9 mouse cellular contexts compared by ENCODE assay signal in genomic region chrX:85879198-85879977, GRCm38 (mm10). TPM values are rescaled to one million over a fixed set of nuclear protein-coding genes. Genes with fewer than 3 reads are reported as not detected.
DNase-seq lines count a peak whose midpoint lies in the region; ATAC-seq and TF ChIP-seq lines count a peak whose summit lies in the region.
"Had no signal": no experiment of that assay in that cellular context is flagged by ENCODE, and none has a peak within 500 bp of the region (broad histone marks: within the 10 kb centered on the region; RNA-seq: fewer than 3 reads in every experiment).

No protein-coding gene starts in this region.

- no peak overlapping the region for H3K4me3 ChIP-seq in liver, embryonic 14.5 days (ENCODE audit: insufficient read depth in 1 of 2, low read depth in 2 of 2, low read length in 2 of 2)
- H3K4me3 ChIP-seq in small intestine, adult 2 months (ENCODE audit: low read depth, low read length), result no peak overlapping the region
- H3K4me3 ChIP-seq: midbrain, embryonic 12.5 days had no signal

- no peak for ATAC-seq in cerebellum, adult (ENCODE audit: insufficient number of reproducible peaks, low FRiP score, low TSS enrichment)
- ATAC-seq in liver, embryonic 14.5 days (ENCODE audit: insufficient read depth), result no peak

- no peaks in the 10 kb centered on the region for H3K36me3 ChIP-seq in liver, embryonic 14.5 days (replicated peaks; ENCODE audit: control insufficient read depth, insufficient read depth, low read depth)
- H3K36me3 ChIP-seq in small intestine, adult 2 months (ENCODE audit: control insufficient read depth, insufficient read depth, low read length), result no peaks in the 10 kb centered on the region
- H3K36me3 ChIP-seq: midbrain, embryonic 12.5 days had no signal

- no peak overlapping the region for H3K9ac ChIP-seq in liver, embryonic 14.5 days (replicated peaks)
- H3K9ac ChIP-seq: midbrain, embryonic 12.5 days had no signal

- peak; percentile 0 for DNase-seq in cerebellum, adult 11 months
- peak; percentile 1 for DNase-seq in ovary, postnatal 14 days (ENCODE audit: low spot score)
- no peak for DNase-seq in ovary, adult 18-20 months (ENCODE audit: low spot score)
- peak; percentile 3 to 40 for DNase-seq in cerebellum, postnatal 25 days
- peak; percentile 48 for DNase-seq in induced T-regulatory cell, adult 2 months (ENCODE audit: low read depth)
- DNase-seq in liver, embryonic 14.5 days (ENCODE audit: low read depth in 3 of 3, low spot score in 3 of 3), result no peak

- no peaks in the 10 kb centered on the region for H3K27me3 ChIP-seq in liver, embryonic 14.5 days (ENCODE audit: control insufficient read depth, insufficient read depth, low read length)
- H3K27me3 ChIP-seq in small intestine, adult 2 months (ENCODE audit: control insufficient read depth, insufficient read depth, low read length), result no peaks in the 10 kb centered on the region
- H3K27me3 ChIP-seq: midbrain, embryonic 12.5 days had no signal

- peak; percentile 38 for TF ChIP-seq CTCF in liver, embryonic 14.5 days (IDR thresholded peaks at IDR 0.05; ENCODE audit: low read depth)
- TF ChIP-seq CTCF in small intestine, adult 2 months (IDR thresholded peaks at IDR 0.05; ENCODE audit: extremely low read depth, insufficient read length, insufficient replicate concordance, low read depth, low read length), result no peak

- H3K27ac ChIP-seq in liver, embryonic 14.5 days, result no peak overlapping the region
- H3K27ac ChIP-seq in small intestine, adult 2 months (ENCODE audit: insufficient read depth, low read depth, low read length), result peak overlapping the region; percentile 33; the same call in 1 of the 2 replicates
- H3K27ac ChIP-seq: midbrain, embryonic 12.5 days had no signal

- H3K4me1 ChIP-seq in liver, embryonic 14.5 days (replicated peaks; ENCODE audit: control insufficient read depth in 2 of 2, insufficient read depth in 2 of 2, low read length in 1 of 2), result 0 out of 4 replicates have a peak, but pooled peaks cover 0 to 2% of the 10 kb centered on the region in 2 experiments
- H3K4me1 ChIP-seq in small intestine, adult 2 months (ENCODE audit: control insufficient read depth, insufficient read depth, insufficient read length, low read length), result peaks cover 2% of the 10 kb centered on the region; the same call in 1 of the 2 replicates
- H3K4me1 ChIP-seq: midbrain, embryonic 12.5 days had no signal

- no peaks in the 10 kb centered on the region for H3K9me3 ChIP-seq in liver, embryonic 14.5 days (ENCODE audit: control insufficient read depth, low read length)
- H3K9me3 ChIP-seq: midbrain, embryonic 12.5 days had no signal

- H3K4me2 ChIP-seq in liver, embryonic 14.5 days (ENCODE audit: low read depth), result no peak overlapping the region
- H3K4me2 ChIP-seq: midbrain, embryonic 12.5 days had no signal

- TF ChIP-seq POLR2A in small intestine, adult 2 months (IDR thresholded peaks at IDR 0.05; ENCODE audit: low read depth, low read length), result no peak

- no peak for TF ChIP-seq EP300 in liver, embryonic 14.5 days (IDR thresholded peaks at IDR 0.05; ENCODE audit: low read depth)

- WGBS in liver, embryonic 14.5 days (ENCODE audit: insufficient replicate concordance), result 44% methylated on average over 7 of the region's 7 CpGs
- 49% methylated on average over 7 of the region's 7 CpGs for WGBS in small intestine, adult 2 months

RNA-seq across cellular contexts. Expression of gene 5430427O19Rik, which starts 9.2 kb away (rescaled TPM):
- polyA plus RNA-seq in liver, embryonic 14.5 days (2012; rRNA removed), result 0.11 and 0.20 TPM in 2 replicates
- 0.27 and 0.53 TPM in 2 replicates for polyA plus RNA-seq in liver, embryonic 14.5 days (2014; fragmentation: Nextera tagmentation; extraction: Ambion mirVana)
- not detected in 2 replicates for polyA plus RNA-seq in small intestine, adult 2 months (2012; rRNA removed)
- polyA plus RNA-seq: midbrain, embryonic 12.5 days had no signal

Comparison
In these comparisons a context has a peak if more than half of its experiments do, and no peak if none do; other contexts are left out.
1. DNase-seq: peak in cerebellum, adult 11 months (single experiment), ovary, postnatal 14 days (single experiment), cerebellum, postnatal 25 days (2 of 2) and induced T-regulatory cell, adult 2 months (single experiment); none in ovary, adult 18-20 months (single experiment) and liver, embryonic 14.5 days (0 of 3).